ENCODE assay signal across 8 mouse cellular contexts in the genomic region with DNA sequence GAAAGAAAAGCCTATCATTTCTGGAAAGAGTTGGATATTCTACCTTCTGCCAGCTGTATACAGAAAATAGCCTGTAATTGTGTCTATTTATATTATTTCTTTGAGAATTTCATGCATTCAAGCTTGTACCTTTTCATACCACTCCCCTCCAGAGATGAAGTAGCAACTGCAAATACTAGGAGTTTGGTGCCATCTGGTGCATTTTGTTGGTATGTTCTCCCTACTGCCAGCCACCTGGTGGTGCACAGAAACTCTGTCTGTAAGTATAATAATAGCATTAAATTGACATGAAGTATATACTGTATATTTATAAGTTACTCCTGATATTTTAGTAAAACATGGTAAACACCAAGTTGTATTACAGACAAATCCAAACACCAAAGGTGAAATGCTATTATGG. TPM values are rescaled to one million over a fixed set of nuclear protein-coding genes. Genes with fewer than 3 reads are reported as not detected.
A peak's percentile ranks its signal among the peaks of the same experiment; 100 is the strongest.
DNase-seq lines count a peak whose midpoint lies in the region; ATAC-seq and TF ChIP-seq lines count a peak whose summit lies in the region.
"Had no signal": no experiment of that assay in that cellular context is flagged by ENCODE, and none has a peak within 500 bp of the region (broad histone marks: within the 10 kb centered on the region; RNA-seq: fewer than 3 reads in every experiment).

No protein-coding gene starts in this region.

- H3K4me3 ChIP-seq in layer of hippocampus, adult 2 months, result no peak overlapping the region
- no peak overlapping the region for H3K4me3 ChIP-seq in ES-Bruce4 (ENCODE audit: low read depth, low read length)
- no peak overlapping the region for H3K4me3 ChIP-seq in forebrain, embryonic 16.5 days (replicated peaks; ENCODE audit: low read length)

- no peak for ATAC-seq in Patski
- ATAC-seq in forebrain, embryonic 16.5 days, result no peak

- no peak overlapping the region for H3K27ac ChIP-seq in layer of hippocampus, adult 2 months
- H3K27ac ChIP-seq in ES-Bruce4 (ENCODE audit: insufficient read depth, low read length), result no peak overlapping the region
- no peak overlapping the region for H3K27ac ChIP-seq in forebrain, embryonic 16.5 days (ENCODE audit: low read length)
- H3K27ac ChIP-seq: macrophage had no signal

- in situ Hi-C loops in Patski (cut with MboI; ENCODE audit: low pct_unique_long_range_greater_than_20kb), result loop anchor here (25.0 kb wide), 1 partner anchor 664 kb away; a partner anchor contains a TSS

- no peaks in the 10 kb centered on the region for H3K36me3 ChIP-seq in ES-Bruce4 (ENCODE audit: control insufficient read depth, insufficient read depth, low read length, poor library complexity, severe bottlenecking)
- no peaks in the 10 kb centered on the region for H3K36me3 ChIP-seq in forebrain, embryonic 16.5 days (ENCODE audit: control insufficient read depth, insufficient read depth)

- no peak for TF ChIP-seq EP300 in ES-Bruce4 (IDR thresholded peaks at IDR 0.05; ENCODE audit: insufficient read depth, low read depth, low read length)

- H3K9me3 ChIP-seq in ES-Bruce4 (replicated peaks; ENCODE audit: control insufficient read depth, insufficient read depth, low read length, poor library complexity, severe bottlenecking), result 0 out of 2 replicates have a peak, but pooled peaks cover 3% of the 10 kb centered on the region
- no peaks in the 10 kb centered on the region for H3K9me3 ChIP-seq in forebrain, embryonic 16.5 days (ENCODE audit: control insufficient read depth, low read length)

- TF ChIP-seq CTCF in layer of hippocampus, adult 2 months (conservative IDR thresholded peaks at IDR 0.05), result peak; percentile 86
- peak; percentile 0 for TF ChIP-seq CTCF in ES-Bruce4 (IDR thresholded peaks at IDR 0.05; ENCODE audit: low read depth, low read length)
- TF ChIP-seq CTCF in Patski (IDR thresholded peaks at IDR 0.05), result peak; percentile 59

- no peak overlapping the region for H3K4me2 ChIP-seq in forebrain, embryonic 16.5 days (ENCODE audit: low read length)

- peak; percentile 16 to 34 for DNase-seq in layer of hippocampus, adult 2 months (ENCODE audit: low spot score in 2 of 2)
- no peak for DNase-seq in layer of hippocampus, postnatal 36 days
- DNase-seq in Patski (ENCODE audit: low read depth, low spot score), result no peak
- peak; percentile 33 for DNase-seq in forelimb bud, embryonic 11.5 days (ENCODE audit: low read depth, low spot score)
- DNase-seq in retina, postnatal 1 day, result peak; percentile 64

- CTCF ChIA-PET in Patski (lab: Charles Lee), result interaction anchor here (0.8 kb wide), 1 partner anchor 23 kb away, joined by 3 read pairs; no protein-coding TSS in a partner anchor

- no peaks in the 10 kb centered on the region; the same call in 1 of the 2 replicates for H3K27me3 ChIP-seq in ES-Bruce4 (ENCODE audit: control insufficient read depth, insufficient read depth, low read length, poor library complexity, severe bottlenecking)
- H3K27me3 ChIP-seq in Patski, result peaks cover 17% of the 10 kb centered on the region
- H3K27me3 ChIP-seq in forebrain, embryonic 16.5 days (replicated peaks; ENCODE audit: control insufficient read depth, insufficient read depth, low read length), result no peaks in the 10 kb centered on the region

- no peaks in the 10 kb centered on the region for H3K4me1 ChIP-seq in ES-Bruce4 (ENCODE audit: control insufficient read depth, insufficient read depth, low read length)
- no peaks in the 10 kb centered on the region for H3K4me1 ChIP-seq in forebrain, embryonic 16.5 days (replicated peaks; ENCODE audit: control insufficient read depth, insufficient read depth, low read length)

- H3K9ac ChIP-seq in ES-Bruce4 (ENCODE audit: low read depth, poor library complexity, severe bottlenecking), result no peak overlapping the region
- no peak overlapping the region for H3K9ac ChIP-seq in forebrain, embryonic 16.5 days (replicated peaks; ENCODE audit: low read depth, low read length)

- no peak for TF ChIP-seq POLR2A in ES-Bruce4 (IDR thresholded peaks at IDR 0.05; ENCODE audit: insufficient read depth, low read length)

- POLR2A ChIA-PET in Patski (lab: Charles Lee), result no interaction called here

RNA-seq across cellular contexts. Expression of a gene that starts 4.4 kb away (rescaled TPM):
- under 1 TPM; 0.51 to 0.79 TPM for total RNA-seq in layer of hippocampus, adult 2 months (2021)
- total RNA-seq in layer of hippocampus, postnatal 36 days (2021), result under 1 TPM; 0.72 to 0.94 TPM
- polyA plus RNA-seq in ES-Bruce4 (2011; ENCODE audit: insufficient read depth, insufficient read length, low read depth, missing spikeins) (70.2 and 70.7 TPM in 2 replicates), Patski (2021) (not detected)
- 0.66 and 1.0 TPM in 2 replicates for polyA plus RNA-seq in forebrain, embryonic 16.5 days (2015; fragmentation: Nextera tagmentation; extraction: Ambion mirVana)

RNA-seq across cellular contexts. Expression of a gene that starts 33.1 kb away (rescaled TPM):
- total RNA-seq in layer of hippocampus, adult 2 months (2021), result not detected
- not detected for total RNA-seq in layer of hippocampus, postnatal 36 days (2021)
- polyA plus RNA-seq in ES-Bruce4 (2011; ENCODE audit: insufficient read depth, insufficient read length, low read depth, missing spikeins) (1.7 and 1.9 TPM in 2 replicates), Patski (2021) (not detected)
- polyA plus RNA-seq in forebrain, embryonic 16.5 days (2015; fragmentation: Nextera tagmentation; extraction: Ambion mirVana), result 0.29 and 0.30 TPM in 2 replicates
- polyA plus RNA-seq: macrophage had no signal

Comparison
In these comparisons a context has a peak if more than half of its experiments do, and no peak if none do; other contexts are left out.
1. DNase-seq: peak in layer of hippocampus, adult 2 months (2 of 2), forelimb bud, embryonic 11.5 days (single experiment) and retina, postnatal 1 day (single experiment); none in layer of hippocampus, postnatal 36 days (0 of 2) and Patski (single experiment).
2. CTCF ChIP-seq: peak in every context shown above with its lines; median percentile 86 in layer of hippocampus, adult 2 months; 59 in Patski; 0 in ES-Bruce4.
3. RNA of a gene that starts 4.4 kb away (polyA plus RNA-seq): 70.2 to 70.7 TPM in ES-Bruce4; 0.66 to 1.0 TPM in forebrain, embryonic 16.5 days and not detected in Patski (single experiment); every median in the first group is over 10 times any median in the second.